Mouse (Mus musculus): ENCODE data around the gene Slc35e3. TPM values are rescaled to one million over a fixed set of nuclear protein-coding genes. Genes with fewer than 3 reads are reported as not detected.

Slc35e3 gene
- polyA plus RNA-seq, 1 experiment = 8.2 TPM

- DNase-seq (ENCODE audit: low read depth) = no peak
Measured at GRCm38 (mm10) chr10:117683734-117684037, 62.5 kb downstream of the Slc35e3 start.

Other genes with a start within 250 kb of the Slc35e3 start
- 8.0 and 13.7 TPM in 2 replicates for gene Cpm, start 116.9 kb downstream of the Slc35e3 start, polyA plus RNA-seq (2012; rRNA removed)
- 23.3 and 31.6 TPM in 2 replicates for gene Mdm2, start 35.6 kb downstream of the Slc35e3 start, polyA plus RNA-seq (2012; rRNA removed)
- gene Nup107, start 46.3 kb upstream of the Slc35e3 start, polyA plus RNA-seq (2012; rRNA removed) = 6.5 and 7.7 TPM in 2 replicates
- 37.5 and 41.1 TPM in 2 replicates for gene Rap1b, start 99.7 kb upstream of the Slc35e3 start, polyA plus RNA-seq (2012; rRNA removed)